Mouse (Mus musculus): Measurements from ENCODE around the gene Zfp750.

Zfp750 gene

DNA sequence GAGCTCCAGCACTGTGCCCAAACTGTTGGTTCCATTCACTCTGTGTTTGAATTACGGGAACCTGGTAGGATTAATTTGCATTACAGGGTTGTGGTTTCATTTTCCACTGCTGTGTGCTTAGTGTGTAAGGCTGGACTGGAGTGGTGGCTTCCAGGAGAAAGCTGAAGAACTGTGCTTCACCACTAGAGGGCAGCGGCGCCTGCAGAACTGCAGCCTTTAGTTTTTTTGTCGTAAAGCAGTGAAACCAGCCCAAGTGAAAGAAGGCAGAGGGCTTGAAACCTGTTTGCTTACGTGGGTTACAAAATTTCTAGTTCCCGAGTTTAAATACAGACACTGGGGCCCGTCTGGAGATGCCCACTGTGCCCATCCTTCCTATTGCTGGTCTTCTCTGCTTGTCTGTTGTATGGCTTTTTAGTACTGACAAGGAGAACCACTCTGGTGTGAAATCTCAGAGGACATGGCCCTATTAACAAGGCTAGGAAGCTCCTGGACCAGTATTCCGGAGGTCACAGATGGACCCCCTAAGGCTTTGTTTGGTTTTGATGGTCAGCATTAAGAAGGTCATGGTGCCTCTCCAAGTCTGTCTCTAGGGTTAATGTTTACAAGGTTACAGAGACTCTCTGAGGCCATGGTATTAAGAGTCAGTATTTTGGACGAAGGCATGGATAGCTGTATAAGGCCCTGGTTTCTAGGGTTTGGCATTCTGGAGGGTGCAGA lies 43.3 kb downstream of the Zfp750 start:
- peak; percentile 41 for DNase-seq (ENCODE audit: low spot score)

DNA sequence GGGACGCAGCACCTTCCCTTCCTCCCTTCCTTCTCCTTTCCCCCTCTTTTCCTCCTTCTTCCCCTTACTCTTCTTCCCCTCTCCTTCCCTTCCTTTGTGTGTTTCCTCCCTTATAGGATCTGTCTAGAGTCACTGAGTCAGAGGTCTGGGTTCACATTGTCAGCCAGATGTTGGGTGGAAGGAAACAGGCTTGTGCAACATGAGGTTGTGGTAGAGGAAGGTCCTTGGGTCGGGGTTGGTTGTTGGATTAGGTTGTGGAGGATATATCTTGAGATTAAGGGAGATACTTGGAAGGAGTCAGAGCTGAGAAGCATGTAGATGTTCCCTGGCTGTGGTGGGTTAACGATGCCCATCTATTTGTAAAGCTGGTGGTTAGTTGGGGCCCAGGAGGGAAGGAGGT lies 44.3 kb downstream of the Zfp750 start:
- no peak for DNase-seq (ENCODE audit: low spot score)

DNA sequence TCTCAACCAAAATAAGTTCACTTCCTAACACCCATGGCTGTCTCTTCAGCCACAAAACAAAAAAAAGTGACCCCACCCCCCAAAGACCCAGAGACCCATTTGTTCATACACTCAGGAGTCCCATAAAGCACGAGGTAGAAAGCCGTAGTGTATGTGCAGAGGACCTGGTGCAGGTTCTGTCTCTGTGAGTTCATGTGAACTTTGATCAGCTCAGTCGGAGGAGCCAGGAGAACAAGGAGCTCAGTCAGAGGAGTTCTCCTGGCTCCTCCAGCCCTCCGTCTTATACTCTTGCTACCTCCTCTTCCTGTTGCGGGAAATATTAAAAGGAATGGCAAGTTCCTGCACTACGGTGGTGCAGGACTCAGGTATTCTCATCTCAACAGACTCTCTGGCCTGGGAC lies 51.7 kb downstream of the Zfp750 start:
- DNase-seq (ENCODE audit: low spot score) = no peak
